Mouse (Mus musculus) limb, embryonic 12.5 days (tissue): ENCODE data around the gene Pfkfb2. TPM values are rescaled to one million over a fixed set of nuclear protein-coding genes. Genes with fewer than 3 reads are reported as not detected.

ENCODE experiments used
- ATAC-seq: fragments of 200-750 bp; cut with Nextera tagmentation; 2 replicates; pipeline ENCODE4 v1.8.0; 2017; ENCODE audit warnings: low read depth, moderate TSS enrichment; ENCODE audit not compliant: insufficient number of reproducible peaks, insufficient read depth, low FRiP score, low TSS enrichment
- H3K27ac ChIP-seq: fragments of 300-500 bp; sonication (generic); 2 replicates; pipeline ENCODE4 v1.5.1; 2016; ENCODE audit warnings: mild to moderate bottlenecking, moderate library complexity
- H3K27me3 ChIP-seq: fragments of 300-500 bp; sonication (generic); 2 replicates; pipeline ENCODE4 v1.6.1; 2016; ENCODE audit warnings: mild to moderate bottlenecking, moderate library complexity
- H3K36me3 ChIP-seq: fragments of 300-500 bp; sonication (generic); 2 replicates; pipeline ENCODE4 v1.6.1; 2016; ENCODE audit warnings: mild to moderate bottlenecking, moderate library complexity
- H3K4me1 ChIP-seq: fragments of 300-500 bp; sonication (generic); replicated peaks from 2 replicates; pipeline ENCODE4 v1.6.1; 2016
- H3K4me2 ChIP-seq: fragments of 300-500 bp; sonication (generic); 2 replicates; pipeline ENCODE4 v1.6.1; 2016; ENCODE audit warnings: mild to moderate bottlenecking, moderate library complexity
- H3K4me3 ChIP-seq: fragments of 300-500 bp; sonication (generic); replicated peaks from 2 replicates; pipeline ENCODE4 v1.5.1; 2016; ENCODE audit warnings: mild to moderate bottlenecking
- H3K9ac ChIP-seq: fragments of 300-500 bp; sonication (generic); replicated peaks from 2 replicates; pipeline ENCODE4 v1.6.1; 2016; ENCODE audit warnings: mild to moderate bottlenecking, moderate library complexity
- H3K9me3 ChIP-seq: fragments of 300-500 bp; sonication (generic); 2 replicates; pipeline ENCODE4 v1.6.1; 2016; ENCODE audit warnings: mild to moderate bottlenecking, moderate library complexity
- WGBS: fragments of 180-500 bp; shearing (Covaris S2); methylation state at CpG from one replicate; pipeline ENCODE4 v1.1.7; 2016; 5-methylcytosine and 5-hydroxymethylcytosine counted together
- polyA plus RNA-seq: library from polyadenylated mRNA; unstranded; fragments of >200 nt; fragmentation: Nextera tagmentation; extraction: Ambion mirVana; gene quantifications from 2 replicates; pipeline ENCODE4 v1.2.1, GENCODE M21; 2016

Pfkfb2 gene
- polyA plus RNA-seq, 1 experiment from 2014 or later: 8.9 TPM

- Histone ChIP-seq H3K9me3 (no peaks in the 10 kb centered on the region), H3K36me3 (no peaks in the 10 kb centered on the region), H3K9ac (no peak overlapping the region), H3K4me1 (no peaks in the 10 kb centered on the region), H3K27ac (no peak overlapping the region), H3K27me3 (no peaks in the 10 kb centered on the region), H3K4me2 (no peak overlapping the region), H3K4me3 (no peak overlapping the region)
- 89% methylated on average over 7 of the region's 7 CpGs for WGBS
- ATAC-seq: no peak
Observed at GRCm38 (mm10) chr1:130737916-130738315, 8.9 kb upstream of the Pfkfb2 start.

GRCm38 (mm10) chr1:130737411-130737881 lies 8.4 kb upstream of the Pfkfb2 start:
- ATAC-seq: no peak
- H3K27me3 ChIP-seq: no peaks in the 10 kb centered on the region
- no peak overlapping the region for H3K4me3 ChIP-seq
- no peaks in the 10 kb centered on the region for H3K36me3 ChIP-seq
- H3K9ac ChIP-seq: no peak overlapping the region
- no peaks in the 10 kb centered on the region for H3K4me1 ChIP-seq
- H3K9me3 ChIP-seq: no peaks in the 10 kb centered on the region
- no peak overlapping the region for H3K4me2 ChIP-seq
- WGBS: 21% methylated on average over 11 of the region's 11 CpGs
- no peak overlapping the region for H3K27ac ChIP-seq

GRCm38 (mm10) chr1:130734852-130735251 lies 5.8 kb upstream of the Pfkfb2 start:
- Histone ChIP-seq H3K27me3 (no peaks in the 10 kb centered on the region), H3K9ac (no peak overlapping the region), H3K36me3 (no peaks in the 10 kb centered on the region), H3K9me3 (no peaks in the 10 kb centered on the region), H3K4me3 (no peak overlapping the region), H3K4me1 (peaks cover 3% of the 10 kb centered on the region; the same call in 1 of the 2 replicates), H3K4me2 (no peak overlapping the region), H3K27ac (no peak overlapping the region)
- 76% methylated on average over 8 of the region's 8 CpGs for WGBS
- no peak for ATAC-seq

- Histone ChIP-seq H3K9ac (no peak overlapping the region), H3K9me3 (no peaks in the 10 kb centered on the region), H3K4me2 (no peak overlapping the region), H3K27ac (no peak overlapping the region), H3K4me3 (no peak overlapping the region), H3K4me1 (peaks cover 3% of the 10 kb centered on the region; the same call in 1 of the 2 replicates), H3K36me3 (no peaks in the 10 kb centered on the region), H3K27me3 (no peaks in the 10 kb centered on the region)
- 79% methylated on average over 5 of the region's 5 CpGs for WGBS
- no peak for ATAC-seq
Observed at GRCm38 (mm10) chr1:130734452-130734851, 5.4 kb upstream of the Pfkfb2 start.

GRCm38 (mm10) chr1:130733671-130734070 lies 4.6 kb upstream of the Pfkfb2 start:
- no peaks in the 10 kb centered on the region for H3K27me3 ChIP-seq
- H3K4me1 ChIP-seq: peaks cover 3% of the 10 kb centered on the region; the same call in 1 of the 2 replicates
- no peak overlapping the region for H3K27ac ChIP-seq
- H3K36me3 ChIP-seq: no peaks in the 10 kb centered on the region
- WGBS: 80% methylated on average over 4 of the region's 4 CpGs
- no peak overlapping the region for H3K9ac ChIP-seq
- no peak for ATAC-seq
- no peak overlapping the region for H3K4me2 ChIP-seq
- no peaks in the 10 kb centered on the region for H3K9me3 ChIP-seq
- H3K4me3 ChIP-seq: no peak overlapping the region

- Histone ChIP-seq H3K4me2 (no peak overlapping the region), H3K4me3 (no peak overlapping the region), H3K9ac (no peak overlapping the region), H3K9me3 (no peaks in the 10 kb centered on the region), H3K36me3 (no peaks in the 10 kb centered on the region), H3K27ac (no peak overlapping the region), H3K4me1 (peaks cover 3% of the 10 kb centered on the region; the same call in 1 of the 2 replicates), H3K27me3 (no peaks in the 10 kb centered on the region)
- 89% methylated on average over 13 of the region's 13 CpGs for WGBS
- no peak for ATAC-seq
Observed at GRCm38 (mm10) chr1:130732706-130733658, 3.9 kb upstream of the Pfkfb2 start.

GRCm38 (mm10) chr1:130731741-130732337 lies 2.8 kb upstream of the Pfkfb2 start, which contains the start of gene AA986860:
Gene AA986860 (plus strand): TSS chr1:130731976.
- no peaks in the 10 kb centered on the region for H3K36me3 ChIP-seq
- peak; percentile 71; the same call in 1 of the 2 replicates for ATAC-seq
- H3K27ac ChIP-seq: no peak within 1 kb of the TSS
- H3K9ac ChIP-seq: no peak within 1 kb of the TSS; the same call in 1 of the 2 replicates
- H3K4me2 ChIP-seq: peak within 1 kb of the TSS; percentile 37
- 7% methylated on average over 10 of the region's 10 CpGs for WGBS
- no peaks in the 10 kb centered on the region for H3K27me3 ChIP-seq
- H3K9me3 ChIP-seq: no peaks in the 10 kb centered on the region
- H3K4me3 ChIP-seq: 0 out of 2 replicates have a peak within 1 kb of the TSS, but pooled peaks have one; percentile 7
- peaks cover 3% of the 10 kb centered on the region; the same call in 1 of the 2 replicates for H3K4me1 ChIP-seq

- Histone ChIP-seq H3K36me3 (no peaks in the 10 kb centered on the region; the same call in 1 of the 2 replicates), H3K4me2 (no peak overlapping the region), H3K9ac (no peak overlapping the region), H3K4me1 (peaks cover 3% of the 10 kb centered on the region; the same call in 1 of the 2 replicates), H3K4me3 (no peak overlapping the region), H3K9me3 (no peaks in the 10 kb centered on the region), H3K27ac (no peak overlapping the region), H3K27me3 (no peaks in the 10 kb centered on the region)
- no peak for ATAC-seq
- 92% methylated on average over 3 of the region's 3 CpGs for WGBS
Observed at GRCm38 (mm10) chr1:130728708-130729107, 345 bp downstream of the Pfkfb2 start.

- Histone ChIP-seq H3K27ac (no peak overlapping the region), H3K4me1 (peaks cover 3% of the 10 kb centered on the region; the same call in 1 of the 2 replicates), H3K4me2 (no peak overlapping the region), H3K27me3 (no peaks in the 10 kb centered on the region), H3K9ac (no peak overlapping the region), H3K4me3 (no peak overlapping the region), H3K36me3 (peaks cover 5% of the 10 kb centered on the region; the same call in 1 of the 2 replicates), H3K9me3 (no peaks in the 10 kb centered on the region)
- WGBS: 85% methylated on average over 1 of the region's 1 CpGs
- no peak for ATAC-seq
Observed at GRCm38 (mm10) chr1:130728070-130728469, 983 bp downstream of the Pfkfb2 start.

GRCm38 (mm10) chr1:130726396-130726795 lies 2.7 kb downstream of the Pfkfb2 start:
- no peak overlapping the region for H3K27ac ChIP-seq
- H3K9ac ChIP-seq: no peak overlapping the region
- H3K4me3 ChIP-seq: no peak overlapping the region
- no peaks in the 10 kb centered on the region for H3K9me3 ChIP-seq
- WGBS: 88% methylated on average over 2 of the region's 2 CpGs
- no peak overlapping the region for H3K4me2 ChIP-seq
- H3K27me3 ChIP-seq: no peaks in the 10 kb centered on the region
- ATAC-seq: no peak
- H3K36me3 ChIP-seq: peaks cover 6% of the 10 kb centered on the region; the same call in 1 of the 2 replicates
- H3K4me1 ChIP-seq: no peaks in the 10 kb centered on the region

GRCm38 (mm10) chr1:130724206-130724605 lies 4.8 kb downstream of the Pfkfb2 start:
- no peak for ATAC-seq
- 93% methylated on average over 5 of the region's 5 CpGs for WGBS
- H3K4me3 ChIP-seq: no peak overlapping the region

More at GRCm38 (mm10) chr1:130724206-130724605, 4.8 kb downstream of the Pfkfb2 start:
- H3K9ac ChIP-seq: no peak overlapping the region
- H3K9me3 ChIP-seq: no peaks in the 10 kb centered on the region
- no peaks in the 10 kb centered on the region for H3K27me3 ChIP-seq
- no peaks in the 10 kb centered on the region for H3K4me1 ChIP-seq
- no peak overlapping the region for H3K27ac ChIP-seq
- peaks cover 9% of the 10 kb centered on the region for H3K36me3 ChIP-seq
- no peak overlapping the region for H3K4me2 ChIP-seq
